Mouse (Mus musculus): ENCODE data around the gene Crybb2.

GRCm38 (mm10) chr5:113017004-113017403 is 52.9 kb downstream of the Crybb2 start:
- TF ChIP-seq CTCF (IDR thresholded peaks at IDR 0.05; ENCODE audit: borderline replicate concordance, control insufficient read depth, extremely low read depth, insufficient read depth, low read length, poor library complexity) (no peak), POLR2A (IDR thresholded peaks at IDR 0.05; ENCODE audit: control insufficient read depth, extremely low read depth, insufficient read depth, low read length, poor library complexity) (no peak)
